Mouse (Mus musculus) heart, adult 2 months (tissue): Measurements from ENCODE around the gene Wee1.

Experiments used
- CTCF ChIP-seq: fragments of 200-600 bp; IDR thresholded peaks from 2 replicates; pipeline ENCODE4 v1.8.1; 2022; ENCODE audit warnings: antibody characterized with exemption, mild to moderate bottlenecking, moderate library complexity
- EP300 ChIP-seq: fragments of 200-500 bp; IDR thresholded peaks from 2 replicates; pipeline ENCODE4 v1.6.1; 2011; ENCODE audit warnings: low read depth, low read length, control low read depth; ENCODE audit not compliant: insufficient read depth
- POLR2A ChIP-seq: fragments of 200-500 bp; IDR thresholded peaks from 2 replicates; pipeline ENCODE4 v1.6.1; 2011; ENCODE audit warnings: mild to moderate bottlenecking, low read depth, low read length, control low read depth; ENCODE audit not compliant: insufficient read depth

GRCm38 (mm10) chr7:110179208-110179607 lies 57.4 kb downstream of the Wee1 start:
- TF ChIP-seq EP300 (no peak), CTCF (no peak), POLR2A (no peak)
